Mouse (Mus musculus) thymus, adult 2 months (tissue): Measurements from ENCODE around the gene Gm29582. TPM values are rescaled to one million over a fixed set of nuclear protein-coding genes. Genes with fewer than 3 reads are reported as not detected.
"Not testable (repeated sequence)": the region's sequence is repeated elsewhere in the genome, so short reads cannot be mapped to it uniquely, and the experiment has no call there.

Source experiments
- DNase-seq: peaks from one replicate; pipeline ENCODE4 v3.0.0; 2021
- H3K27ac ChIP-seq: fragments of 200-500 bp; 2 replicates; pipeline ENCODE4 v1.5.1; 2012; ENCODE audit warnings: low read length, control low read depth; ENCODE audit not compliant: control insufficient read depth, insufficient read depth
- H3K27me3 ChIP-seq: fragments of 200-500 bp; 2 replicates; pipeline ENCODE4 v1.6.1; 2012; ENCODE audit warnings: mild to moderate bottlenecking, low read length, moderate library complexity, mixed read lengths; ENCODE audit not compliant: control insufficient read depth, insufficient read depth
- H3K36me3 ChIP-seq: fragments of 200-500 bp; 2 replicates; pipeline ENCODE4 v1.6.1; 2012; ENCODE audit warnings: mild to moderate bottlenecking, low read length, moderate library complexity; ENCODE audit not compliant: control insufficient read depth, insufficient read depth
- H3K4me1 ChIP-seq: fragments of 200-500 bp; replicated peaks from 2 replicates; pipeline ENCODE4 v1.6.1; 2012; ENCODE audit warnings: low read length; ENCODE audit not compliant: control insufficient read depth, insufficient read depth
- H3K4me3 ChIP-seq: fragments of 200-500 bp; 2 replicates; pipeline ENCODE4 v1.5.1; 2012; ENCODE audit warnings: mild to moderate bottlenecking, low read length, control low read depth, moderate library complexity; ENCODE audit not compliant: control insufficient read depth, insufficient read depth
- WGBS: fragments of 180-500 bp; shearing (Covaris S2); methylation state at CpG from one replicate; pipeline ENCODE4 v1.1.7; 2018; 5-methylcytosine and 5-hydroxymethylcytosine counted together
- polyA plus RNA-seq: library from polyadenylated mRNA; depleted of rRNA; stranded (reverse); fragments of >200 nt; gene quantifications from 2 replicates; pipeline ENCODE4 v1.2.3, GENCODE M21; 2012; rRNA removed

Gene Gm29582
- polyA plus RNA-seq: not detected in 2 replicates

DNA sequence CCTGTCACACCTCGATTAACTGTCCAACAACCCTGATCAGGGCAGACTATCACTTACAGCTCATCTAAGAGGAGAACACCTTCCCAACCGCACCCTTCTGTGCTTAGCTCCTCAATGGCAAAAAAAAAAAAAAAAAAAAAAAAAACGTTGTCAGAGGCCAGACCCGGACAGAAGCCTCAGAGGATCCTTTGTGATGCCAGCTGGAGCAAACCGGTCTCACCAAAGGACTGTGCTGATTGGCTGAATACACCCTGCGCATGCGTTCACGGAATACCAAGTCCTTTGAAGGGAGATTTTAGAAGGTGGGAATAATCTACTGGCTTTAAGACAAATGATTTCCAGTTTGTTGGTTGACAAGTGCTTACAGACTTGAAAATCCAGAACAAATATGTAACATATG lies at the start of gene Gm29582:
Gene Gm29582 (minus strand): TSS at position 101 of the 400 bp plus-strand sequence.
- WGBS: no CpG with 5 or more reads among the region's 8 CpGs
- H3K4me3 ChIP-seq, DNase-seq, H3K27me3 ChIP-seq, H3K4me1 ChIP-seq, H3K27ac ChIP-seq, H3K36me3 ChIP-seq: not testable (repeated sequence)
